Mouse (Mus musculus) CD4-positive naive resting alpha-beta T cell, adult 76 days (primary cell): ENCODE data around the gene Nefh. TPM values are rescaled to one million over a fixed set of nuclear protein-coding genes. Genes with fewer than 3 reads are reported as not detected.

Source experiments
- total RNA-seq: library from RNA; stranded (reverse); gene quantifications from one replicate; pipeline ENCODE4 v1.2.4, GENCODE M21; 2023

Gene Nefh
- 2.7 TPM for total RNA-seq

DNA sequence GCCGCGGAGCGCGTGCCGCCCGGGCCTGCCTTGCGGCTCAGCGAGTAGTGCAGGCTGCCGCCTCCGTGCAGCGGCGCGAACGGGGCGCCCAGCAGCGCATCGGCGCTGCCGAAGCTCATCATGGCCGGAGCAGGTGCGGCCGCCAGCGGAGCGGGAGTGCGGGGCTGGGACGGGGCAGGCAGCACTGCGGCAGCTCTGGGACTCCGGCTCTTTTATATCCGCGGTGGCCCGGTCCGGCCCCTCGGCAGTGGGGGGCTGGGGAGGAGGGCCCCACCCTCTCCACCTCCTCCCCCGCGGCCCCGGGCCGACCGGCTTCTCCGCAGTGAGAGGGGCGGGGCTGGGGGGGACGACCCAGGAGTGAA is at the start of gene Nefh:
Gene Nefh, minus strand, starts transcription at position 252 of the 362 bp plus-strand sequence.

DNA sequence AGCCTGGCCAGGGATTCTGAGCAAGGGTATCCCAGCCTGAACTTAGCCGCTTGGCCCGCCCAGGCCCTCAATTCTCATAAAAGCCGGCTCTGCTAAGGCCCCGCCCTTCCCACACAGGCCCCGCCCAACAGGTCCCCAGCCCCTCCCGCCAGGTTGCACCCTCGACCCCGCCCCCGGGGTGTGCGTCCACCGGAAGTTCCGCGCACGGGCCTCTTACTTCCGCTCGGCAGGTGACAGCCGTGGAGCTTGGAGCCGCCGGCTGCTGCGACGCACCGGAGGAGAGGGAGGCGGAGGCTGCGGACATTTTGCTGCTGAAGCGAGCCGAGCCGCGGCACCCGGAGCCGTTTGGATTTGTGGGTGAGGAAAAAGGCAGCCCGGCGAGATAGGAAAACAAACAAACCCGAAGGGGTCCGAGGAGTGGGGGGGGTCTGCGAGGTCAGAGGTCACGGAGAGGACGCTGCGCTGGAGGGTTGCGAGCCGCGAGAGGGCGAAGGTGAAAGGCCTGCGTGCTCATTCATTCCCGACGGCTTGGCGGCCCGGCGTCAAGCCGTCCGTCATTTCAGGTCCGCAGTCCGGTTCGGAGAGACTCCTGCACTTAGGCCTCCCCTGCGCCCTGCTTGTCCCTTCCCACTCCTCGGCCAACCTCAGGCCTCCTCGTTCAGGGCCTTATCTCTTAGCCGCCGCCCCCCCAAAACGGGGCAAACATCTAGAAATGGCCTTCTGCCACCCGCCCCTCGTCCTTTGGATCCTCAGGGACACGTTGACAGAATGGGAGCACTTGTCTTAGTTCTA is 39.0 kb upstream of the Nefh start, which contains the start of gene Ap1b1:
Gene Ap1b1, plus strand, starts transcription at position 130 of the 792 bp plus-strand sequence.

DNA sequence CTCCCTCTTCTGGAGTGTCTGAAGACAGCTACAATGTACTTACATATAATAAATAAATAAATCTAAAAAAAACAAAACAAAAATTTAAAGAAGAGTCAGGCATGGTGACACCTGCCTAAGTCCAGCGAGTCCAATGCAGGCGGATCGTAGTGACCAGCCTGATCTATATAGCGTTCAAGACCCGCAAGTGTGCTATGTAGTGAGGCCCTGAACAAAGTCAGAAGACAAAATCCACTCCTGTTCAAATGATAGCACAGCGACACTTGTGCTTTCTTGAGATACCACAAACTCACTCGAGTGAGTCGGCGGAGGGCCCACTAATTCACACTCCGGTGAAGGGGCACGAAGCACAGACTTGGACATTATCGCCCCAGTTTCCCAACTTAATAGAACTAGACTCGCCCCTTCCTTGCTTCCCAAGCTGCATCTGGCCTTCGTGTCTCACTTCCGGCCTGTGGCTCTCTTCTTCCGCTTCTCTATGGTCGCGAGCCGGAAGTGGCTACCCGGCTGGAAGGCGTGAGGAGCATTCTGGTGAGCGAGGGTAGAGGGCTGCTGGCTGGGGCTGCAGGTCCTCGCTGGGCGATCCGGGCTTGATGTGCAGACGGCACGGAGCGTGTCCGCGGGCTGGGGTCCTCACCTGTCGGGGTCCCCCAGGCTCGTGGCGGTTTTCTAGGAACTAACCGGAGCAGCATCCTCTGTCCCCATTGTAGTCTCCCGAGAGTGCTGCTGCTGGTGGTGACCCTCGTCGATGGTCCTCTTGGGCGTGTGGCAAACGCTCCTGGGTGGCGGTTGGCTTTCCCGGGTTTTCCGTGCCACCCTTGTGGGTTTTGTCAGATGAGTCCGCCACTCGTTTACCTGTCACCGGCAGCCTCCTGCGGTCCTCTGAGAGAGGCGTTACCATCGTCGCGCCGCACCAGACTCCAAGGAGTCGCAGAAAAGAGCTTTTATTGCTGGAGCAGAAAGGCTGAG is 52.7 kb downstream of the Nefh start, which contains the start of gene Thoc5:
Gene Thoc5, plus strand, starts transcription at position 473 of the 969 bp plus-strand sequence.

Other genes with a start within 250 kb of the Nefh start
- gene Uqcr10, start 243.7 kb downstream of the Nefh start, total RNA-seq = 120 TPM
- gene Zmat5, start 243.4 kb downstream of the Nefh start, total RNA-seq = 24.5 TPM
- 0.29 TPM for gene Cabp7, start 201.3 kb downstream of the Nefh start, total RNA-seq
- 46.9 TPM for gene Nf2, start 98.5 kb downstream of the Nefh start, total RNA-seq
- 22.2 TPM for gene Nipsnap1, start 74.1 kb downstream of the Nefh start, total RNA-seq
- 39.6 TPM for gene Thoc5, start 52.7 kb downstream of the Nefh start, total RNA-seq
- 89.1 TPM for gene Ap1b1, start 38.8 kb upstream of the Nefh start, total RNA-seq
- not detected for gene Rasl10a, start 110.1 kb upstream of the Nefh start, total RNA-seq
- gene Gas2l1, start 117.3 kb upstream of the Nefh start, total RNA-seq = 0.97 TPM
- 5.1 TPM for gene Rhbdd3, start 150.9 kb upstream of the Nefh start, total RNA-seq
- 700 TPM for gene Ewsr1, start 151.2 kb upstream of the Nefh start, total RNA-seq
- 4.6 TPM for gene Emid1, start 204.2 kb upstream of the Nefh start, total RNA-seq